Mouse (Mus musculus) thymus, adult 2 months (tissue): Measurements from ENCODE around the gene Ntn1.

Experiments
- CTCF ChIP-seq: fragments of 200-500 bp; IDR thresholded peaks from 2 replicates; pipeline ENCODE4 v1.5.1; 2012; ENCODE audit warnings: mild to moderate bottlenecking, control low read depth, low read length, moderate library complexity, borderline replicate concordance; ENCODE audit not compliant: control insufficient read depth, poor library complexity, insufficient read depth; ENCODE audit errors: extremely low read depth
- POLR2A ChIP-seq: fragments of 200-500 bp; IDR thresholded peaks from 2 replicates; pipeline ENCODE4 v1.6.1; 2012; ENCODE audit warnings: mild to moderate bottlenecking, low read length, control low read depth, moderate library complexity; ENCODE audit not compliant: control insufficient read depth, poor library complexity, insufficient read depth; ENCODE audit errors: extremely low read depth

GRCm38 (mm10) chr11:68432361-68433021, 31.9 kb upstream of the Ntn1 start:
- TF ChIP-seq POLR2A (no peak), CTCF (no peak)
